14 mouse cellular contexts compared by ENCODE assay signal in genomic region chr10:51011391-51012150, GRCm38 (mm10).
DNase-seq lines count a peak whose midpoint lies in the region; ATAC-seq lines count a peak whose summit lies in the region.
"Had no signal": no experiment of that assay in that cellular context is flagged by ENCODE, and none has a peak within 500 bp of the region (broad histone marks: within the 10 kb centered on the region; RNA-seq: fewer than 3 reads in every experiment).

No protein-coding gene starts in this region.

- H3K27ac ChIP-seq in hindbrain, embryonic 11.5 days (ENCODE audit: low read depth, low read length): no peak overlapping the region
- no peak overlapping the region for H3K27ac ChIP-seq in midbrain, embryonic 16.5 days (ENCODE audit: low read length)
- H3K27ac ChIP-seq: liver, embryonic 13.5 days had no signal

- H3K36me3 ChIP-seq in hindbrain, embryonic 11.5 days (ENCODE audit: control insufficient read depth, insufficient read depth, low read length): no peaks in the 10 kb centered on the region
- no peaks in the 10 kb centered on the region for H3K36me3 ChIP-seq in midbrain, embryonic 16.5 days (ENCODE audit: control insufficient read depth, insufficient read depth, low read length)
- H3K36me3 ChIP-seq: liver, embryonic 13.5 days had no signal

- no peak overlapping the region for H3K4me3 ChIP-seq in hindbrain, embryonic 11.5 days (ENCODE audit: low read depth, low read length)
- no peak overlapping the region for H3K4me3 ChIP-seq in midbrain, embryonic 16.5 days (ENCODE audit: low read depth, low read length)
- H3K4me3 ChIP-seq: liver, embryonic 13.5 days had no signal

- 7% methylated on average over 8 of the region's 8 CpGs for WGBS in hindbrain, embryonic 11.5 days
- 3% methylated on average over 8 of the region's 8 CpGs for WGBS in midbrain, embryonic 16.5 days

- ATAC-seq in frontal cortex, adult (ENCODE audit: low TSS enrichment): 0 out of 2 replicates have a peak, but pooled peaks have one; percentile 38
- ATAC-seq in hindbrain, embryonic 11.5 days (ENCODE audit: low FRiP score): peak; percentile 86
- ATAC-seq in midbrain, embryonic 16.5 days: peak; percentile 73

- no peak overlapping the region for H3K4me2 ChIP-seq in hindbrain, embryonic 11.5 days (replicated peaks; ENCODE audit: low read depth, low read length)
- peak overlapping the region; percentile 27 for H3K4me2 ChIP-seq in midbrain, embryonic 16.5 days (ENCODE audit: low read length)
- H3K4me2 ChIP-seq: liver, embryonic 13.5 days had no signal

- H3K27me3 ChIP-seq in hindbrain, embryonic 11.5 days (ENCODE audit: control insufficient read depth, insufficient read depth, low read length): no peaks in the 10 kb centered on the region
- no peaks in the 10 kb centered on the region; the same call in 1 of the 2 replicates for H3K27me3 ChIP-seq in midbrain, embryonic 16.5 days (ENCODE audit: control insufficient read depth, insufficient read depth, low read depth, low read length)
- H3K27me3 ChIP-seq: liver, embryonic 13.5 days had no signal

- intact Hi-C loops in gastrocnemius, postnatal 36 days (cut with DNase I): no loop called here

- no peaks in the 10 kb centered on the region for H3K9me3 ChIP-seq in hindbrain, embryonic 11.5 days (ENCODE audit: control insufficient read depth, low read length)
- H3K9me3 ChIP-seq in midbrain, embryonic 16.5 days (replicated peaks; ENCODE audit: control insufficient read depth, low read length, poor library complexity, severe bottlenecking): no peaks in the 10 kb centered on the region
- H3K9me3 ChIP-seq: liver, embryonic 13.5 days had no signal

- 0 out of 2 replicates have a peak, but pooled peaks cover 2% of the 10 kb centered on the region for H3K4me1 ChIP-seq in hindbrain, embryonic 11.5 days (replicated peaks; ENCODE audit: control insufficient read depth, insufficient read depth, low read length)
- peaks cover 12% of the 10 kb centered on the region for H3K4me1 ChIP-seq in midbrain, embryonic 16.5 days (ENCODE audit: control insufficient read depth, insufficient read depth, low read length)
- H3K4me1 ChIP-seq: liver, embryonic 13.5 days had no signal

- no peak for DNase-seq in frontal cortex, postnatal 10 days (ENCODE audit: low spot score in 2 of 2)
- peak; percentile 71 for DNase-seq in embryo, embryonic 10.5 days (ENCODE audit: low spot score)
- DNase-seq in hindbrain, embryonic 11.5 days (ENCODE audit: low spot score): peak; percentile 47
- DNase-seq in ovary, postnatal 14 days (ENCODE audit: low spot score): no peak
- no peak for DNase-seq in gastrocnemius, postnatal 36 days
- no peak for DNase-seq in left cerebral cortex, adult 18-20 months (ENCODE audit: low spot score in 2 of 2)
- DNase-seq: adrenal gland, adult 2 months; cerebellum, adult 9-10 months; kidney, adult 18-20 months; layer of hippocampus, postnatal 36 days; liver, embryonic 13.5 days; right cerebral cortex, postnatal 14 days had no signal

- H3K9ac ChIP-seq in hindbrain, embryonic 11.5 days (ENCODE audit: low read depth, low read length): no peak overlapping the region
- H3K9ac ChIP-seq in midbrain, embryonic 16.5 days (ENCODE audit: low read depth, low read length): no peak overlapping the region
- H3K9ac ChIP-seq: liver, embryonic 13.5 days had no signal

Comparison
In these comparisons a context has a peak if more than half of its experiments do, and no peak if none do; other contexts are left out.
1. DNase-seq: peak in embryo, embryonic 10.5 days (single experiment) and hindbrain, embryonic 11.5 days (single experiment); none in frontal cortex, postnatal 10 days (0 of 2), ovary, postnatal 14 days (single experiment), gastrocnemius, postnatal 36 days (0 of 2) and left cerebral cortex, adult 18-20 months (0 of 2).
2. Peak in every context shown above with its lines, with median percentiles within 50 percentile points of each other: ATAC-seq.